Mouse (Mus musculus) kidney, adult 18-20 months (tissue): ENCODE measurements around the gene Dnaja3.
"Not testable (repeated sequence)": the region's sequence is repeated elsewhere in the genome, so short reads cannot be mapped to it uniquely, and the experiment has no call there.

Experiments used
- DNase-seq: peaks from one replicate; pipeline ENCODE4 v3.0.0; 2021

Gene Dnaja3

DNA sequence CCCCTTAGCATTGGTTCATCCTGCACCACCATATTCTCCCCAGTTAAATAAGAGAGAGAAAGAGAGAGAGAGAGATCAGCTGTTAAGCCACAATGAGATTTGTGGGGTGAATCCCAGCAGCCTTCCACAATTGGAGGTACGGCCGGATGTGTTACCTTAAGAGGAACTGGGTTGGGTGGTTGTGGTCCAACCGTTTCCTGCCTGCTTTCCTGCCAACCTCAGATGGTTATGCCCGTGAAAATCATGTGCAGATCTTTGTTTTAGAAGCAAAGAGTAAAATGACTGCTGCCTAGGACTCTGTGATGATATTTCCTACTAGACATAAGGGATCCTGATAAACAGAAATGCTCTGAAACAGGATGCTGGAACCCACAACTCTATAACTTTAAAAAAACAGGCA lies 34.3 kb downstream of the Dnaja3 start:
- DNase-seq, result no peak

DNA sequence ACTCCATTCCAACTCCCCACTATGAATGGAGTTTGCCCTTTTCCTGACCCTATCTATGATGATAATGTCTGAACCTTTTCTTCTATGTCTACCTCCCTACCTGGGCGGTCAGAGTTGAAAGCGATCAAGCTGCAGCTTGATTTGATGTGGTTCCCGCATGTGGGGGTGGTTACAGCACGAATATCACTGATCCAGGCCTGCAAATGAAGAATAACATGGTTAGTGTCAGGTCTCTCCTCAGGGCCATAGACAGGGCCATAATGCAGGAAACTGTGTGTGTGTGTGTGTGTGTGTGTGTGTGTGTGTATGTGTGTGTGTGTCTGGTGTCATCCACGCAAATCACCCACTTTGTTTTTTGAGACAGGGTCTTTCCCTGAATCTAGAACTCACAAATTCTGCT lies 37.0 kb downstream of the Dnaja3 start:
- DNase-seq, result no peak

DNA sequence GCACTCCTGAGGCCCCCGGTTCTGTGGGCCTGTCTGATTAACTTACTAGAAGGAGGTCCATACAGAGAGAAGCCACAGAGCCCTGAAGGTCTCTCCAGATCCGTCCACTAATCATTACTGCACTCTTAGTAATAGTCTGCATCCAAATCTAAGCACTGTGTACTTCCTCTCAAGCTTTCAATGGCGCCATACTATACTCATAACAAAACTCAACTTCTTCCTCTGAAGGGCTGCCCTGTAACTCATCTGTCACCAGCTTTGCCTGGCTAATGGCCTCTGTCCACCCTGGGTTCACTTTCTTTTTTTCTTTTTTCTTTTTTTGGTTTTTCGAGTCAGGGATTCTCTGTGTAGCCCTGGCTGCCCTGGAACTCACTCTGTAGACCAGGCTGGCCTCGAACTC lies 38.3 kb downstream of the Dnaja3 start:
- no peak for DNase-seq

DNA sequence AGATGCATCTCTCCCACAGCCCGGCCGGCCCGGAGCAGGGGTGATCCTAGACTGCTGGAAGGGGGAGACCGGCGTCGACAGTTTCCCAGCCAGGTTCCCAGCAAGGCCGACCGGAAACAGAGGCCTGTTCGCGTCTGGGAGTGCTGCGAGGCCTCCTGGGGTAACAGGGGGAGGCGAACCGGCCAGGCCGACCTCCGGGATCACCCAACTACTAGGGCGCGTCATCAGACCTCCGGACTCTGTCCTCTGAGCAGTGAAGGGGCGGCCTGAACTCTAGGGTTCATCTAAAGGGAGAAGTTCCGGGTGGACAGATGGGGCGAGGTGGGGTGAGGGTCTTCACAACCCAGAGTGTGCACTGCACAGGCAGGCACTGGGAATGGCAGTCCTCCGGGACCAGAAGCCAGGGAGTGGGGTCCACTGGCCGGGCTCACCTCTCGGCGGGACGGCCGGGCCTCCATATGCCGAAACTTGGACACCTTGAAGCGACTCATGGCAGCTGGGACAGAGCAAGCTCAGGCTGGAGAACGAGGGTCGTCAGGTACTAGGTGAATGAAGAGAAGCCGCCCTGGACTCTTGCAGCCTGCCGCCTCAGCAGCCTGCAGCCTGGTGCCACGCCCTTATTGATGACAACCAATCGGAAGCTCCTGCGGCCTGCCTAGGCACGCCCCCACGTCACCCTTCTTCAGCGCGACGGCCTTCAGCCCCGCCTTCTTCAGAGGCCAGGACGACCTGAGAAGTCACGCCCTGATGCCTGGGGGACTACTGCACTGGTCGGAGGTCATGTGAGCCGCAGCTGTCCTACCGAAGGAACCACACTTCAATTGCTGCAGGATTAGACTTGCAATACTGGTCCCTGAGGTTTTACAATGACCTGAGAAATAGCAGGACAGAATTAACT lies 39.6 kb downstream of the Dnaja3 start, which contains the start of gene Coro7:
TSS of gene Coro7 (minus strand) at position 657 of the 898 bp plus-strand sequence.
- DNase-seq, result peak; percentile 91

DNA sequence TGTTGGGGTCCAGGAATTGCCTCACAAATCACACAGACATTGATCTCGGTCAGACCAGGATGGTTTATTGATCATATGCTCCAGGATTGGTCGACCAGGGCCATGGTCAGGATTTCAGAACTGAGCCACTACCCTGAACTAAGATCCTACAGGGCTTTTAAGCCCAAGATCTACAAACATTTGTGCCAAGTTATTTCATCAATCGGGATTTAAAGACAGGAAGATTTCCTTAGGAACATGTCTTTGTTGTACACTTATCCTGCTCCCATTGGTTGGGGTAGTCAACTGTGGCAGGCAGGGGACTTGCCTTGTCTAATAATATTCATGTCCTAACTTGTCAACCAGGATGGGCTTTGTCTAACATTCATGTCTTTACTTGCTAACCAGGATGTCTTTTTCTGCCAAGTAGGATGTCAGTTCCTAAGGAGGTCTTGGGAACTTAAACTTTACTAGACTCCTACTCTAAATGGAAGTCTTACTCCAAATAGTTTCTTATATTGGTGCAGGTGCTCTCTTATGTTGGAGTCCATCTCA lies 41.2 kb downstream of the Dnaja3 start:
- DNase-seq, result not testable (repeated sequence)

DNA sequence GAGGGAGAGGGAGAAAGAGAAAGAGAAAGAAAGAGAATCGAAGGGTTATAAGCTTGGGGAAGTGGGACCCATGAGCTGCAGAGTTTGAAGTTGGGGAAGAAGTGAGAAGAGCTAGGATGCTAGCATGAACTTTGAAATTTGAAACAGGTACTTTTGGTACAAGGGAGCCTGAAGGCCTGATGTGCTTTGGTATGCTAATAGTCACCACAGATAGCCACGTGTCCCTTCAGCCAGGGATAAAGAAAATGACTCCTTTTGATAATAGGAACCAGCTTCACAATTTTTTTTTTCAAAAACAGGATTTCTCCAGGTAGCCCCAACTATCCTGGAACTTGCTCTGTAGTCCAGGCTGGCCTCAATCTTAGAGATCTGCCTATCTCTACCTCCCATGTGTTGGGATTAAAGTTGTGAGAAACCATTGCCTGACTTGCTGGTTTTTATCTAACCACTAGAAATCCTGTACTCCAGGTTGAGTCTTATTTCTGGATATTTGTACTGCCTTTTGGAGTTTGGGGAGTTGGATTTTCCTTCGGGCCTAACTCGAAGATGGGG lies 42.9 kb downstream of the Dnaja3 start:
- no peak for DNase-seq

DNA sequence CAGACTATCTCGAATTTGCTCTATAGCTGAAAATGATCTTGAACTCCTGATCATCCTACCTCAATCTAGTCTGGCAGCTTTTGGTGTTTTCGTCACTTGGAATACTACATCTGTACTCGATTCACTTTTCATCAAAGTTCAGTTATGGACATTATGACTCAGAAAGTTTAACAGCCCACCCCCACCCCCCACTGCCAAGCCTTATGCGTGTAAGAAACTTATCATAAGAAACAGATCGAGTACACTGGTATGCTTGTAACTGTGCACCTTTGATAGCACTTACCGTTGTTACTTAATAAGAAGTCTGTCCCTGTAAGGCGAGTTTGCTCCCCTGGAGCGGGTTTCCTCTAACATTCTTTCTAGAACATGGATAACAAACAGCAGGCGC lies 43.4 kb downstream of the Dnaja3 start:
- no peak for DNase-seq

DNA sequence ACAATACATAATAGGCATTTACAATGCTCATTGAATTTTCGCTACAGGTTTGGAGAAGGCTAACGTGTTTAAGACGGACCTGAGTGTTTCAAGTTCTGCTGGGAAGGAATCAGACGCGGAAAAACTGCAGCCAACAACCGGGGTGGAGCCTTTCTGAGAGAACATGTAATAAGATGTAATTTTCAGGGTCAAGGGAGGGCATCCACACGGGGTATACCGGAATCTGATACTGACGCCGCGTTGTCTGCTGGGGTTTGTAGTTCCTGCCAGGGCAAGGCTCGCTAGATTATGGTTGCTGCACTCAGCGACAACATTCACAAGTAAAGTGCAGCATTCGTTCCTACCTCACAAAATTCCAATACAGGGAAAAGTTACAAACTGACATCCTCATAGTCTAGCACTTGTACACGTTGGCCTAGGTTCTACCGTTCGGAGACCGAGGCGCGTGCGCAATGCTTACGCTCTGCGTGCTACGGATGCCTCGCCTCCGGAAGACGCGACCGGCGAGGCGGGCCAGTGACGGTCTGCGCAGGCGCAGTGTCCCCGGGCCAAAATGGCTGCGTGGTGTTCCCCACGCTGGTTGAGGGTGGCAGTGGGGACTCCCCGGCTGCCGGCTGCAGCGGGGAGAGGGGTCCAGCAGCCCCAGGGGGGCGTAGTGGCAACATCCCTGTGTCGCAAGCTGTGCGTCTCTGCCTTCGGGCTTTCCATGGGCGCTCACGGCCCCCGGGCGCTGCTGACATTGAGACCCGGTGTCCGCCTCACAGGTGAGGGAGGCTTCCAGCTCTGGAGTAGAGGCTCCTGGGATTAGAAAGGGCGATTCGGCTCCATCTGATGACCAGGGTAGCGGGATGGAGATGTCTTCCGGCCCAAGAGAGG lies 44.0 kb downstream of the Dnaja3 start:
- peak; percentile 97 for DNase-seq

DNA sequence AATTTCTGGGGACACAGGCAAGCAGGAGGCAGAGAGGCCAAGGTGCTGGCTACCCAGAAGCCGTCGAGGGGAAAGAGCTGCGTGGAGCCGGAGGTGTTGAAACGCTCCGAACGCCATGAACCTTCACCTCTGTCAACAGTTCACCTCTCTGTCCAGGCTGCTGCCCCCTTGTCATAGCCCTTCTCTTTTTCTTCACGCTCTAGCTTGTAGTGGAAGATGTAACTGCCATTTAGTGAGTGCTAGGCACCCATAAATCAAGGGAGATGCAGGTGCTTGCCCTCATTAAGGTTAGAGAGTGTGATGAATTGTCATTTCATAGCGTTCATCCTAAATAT lies 44.6 kb downstream of the Dnaja3 start:
- no peak for DNase-seq

DNA sequence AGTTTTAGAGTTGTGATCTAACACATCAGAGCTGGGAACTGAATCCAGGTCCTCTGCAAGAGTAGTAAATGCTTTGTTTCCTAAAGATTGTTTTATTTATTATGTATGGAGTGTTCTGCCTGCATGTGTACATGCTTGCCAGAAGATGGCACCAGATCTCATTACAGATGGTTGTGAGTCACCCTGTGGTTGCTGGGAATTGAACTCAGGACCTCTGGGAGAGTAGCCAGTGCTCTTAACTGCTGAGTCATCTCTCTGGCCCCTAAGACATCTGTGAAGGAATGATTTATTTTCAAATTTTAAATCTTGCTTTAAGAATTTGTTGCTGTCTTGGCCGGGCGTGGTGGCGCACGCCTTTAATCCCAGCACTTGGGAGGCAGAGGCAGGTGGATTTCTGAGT lies 49.6 kb downstream of the Dnaja3 start:
- DNase-seq, result not testable (repeated sequence)

DNA sequence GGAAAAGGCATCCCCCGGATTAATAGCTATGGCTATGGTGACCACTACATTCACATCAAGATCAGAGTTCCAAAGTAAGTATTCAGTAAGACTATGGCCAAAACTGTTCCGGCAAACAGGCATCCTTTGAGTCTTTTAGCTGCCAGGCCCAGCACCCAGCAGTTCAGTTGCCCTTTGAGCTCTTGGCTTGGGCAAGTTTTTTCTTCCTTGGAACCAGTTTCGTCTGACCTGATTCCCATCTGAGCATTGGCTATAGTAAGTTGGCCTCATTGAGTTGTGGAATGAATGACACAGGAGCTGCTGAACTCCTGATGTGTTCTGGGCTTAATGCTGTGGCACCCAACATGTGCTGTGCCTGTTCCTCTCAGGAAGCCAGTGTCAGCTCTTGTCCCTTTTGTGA lies 61.4 kb downstream of the Dnaja3 start:
- peak; percentile 37 for DNase-seq

DNA sequence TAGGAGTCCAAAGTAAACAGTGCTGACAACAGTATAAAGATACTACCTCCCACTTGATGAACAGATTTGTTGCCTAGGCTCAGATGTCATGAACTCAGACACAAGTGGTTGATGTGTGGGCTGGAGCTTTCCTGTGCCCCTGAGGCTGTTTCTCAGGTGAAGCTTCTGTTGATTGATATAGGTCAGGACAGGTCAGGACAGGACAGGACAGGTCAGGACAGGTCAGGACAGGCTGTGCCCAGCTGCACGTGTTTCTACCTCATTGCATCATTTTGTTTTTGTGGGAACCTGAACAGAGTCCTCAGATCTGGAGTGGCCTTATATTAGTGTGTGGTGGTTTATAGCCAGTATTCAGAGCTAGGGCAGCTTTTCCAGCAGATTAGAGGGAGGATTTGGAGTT lies 62.9 kb downstream of the Dnaja3 start:
- DNase-seq, result no peak

DNA sequence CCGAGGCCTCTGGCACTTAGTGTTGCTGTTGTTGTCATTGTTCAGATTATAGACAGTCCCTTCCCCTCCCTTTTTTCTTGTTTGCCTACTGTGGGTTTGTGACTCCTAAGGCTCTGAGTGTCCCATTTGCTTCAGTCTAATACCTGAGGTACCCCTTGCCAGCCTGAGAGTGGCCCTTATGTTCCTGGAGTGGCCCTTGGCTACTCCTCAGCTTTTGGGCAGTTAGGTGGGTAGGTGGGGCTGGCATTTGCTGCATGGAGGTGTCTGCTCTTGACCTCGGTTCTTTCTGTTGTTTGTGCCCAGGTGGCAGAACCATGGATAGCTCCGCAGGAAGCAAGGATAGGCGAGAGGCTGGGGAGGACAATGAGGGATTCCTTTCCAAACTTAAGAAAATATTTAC lies 65.8 kb downstream of the Dnaja3 start:
- no peak for DNase-seq

DNA sequence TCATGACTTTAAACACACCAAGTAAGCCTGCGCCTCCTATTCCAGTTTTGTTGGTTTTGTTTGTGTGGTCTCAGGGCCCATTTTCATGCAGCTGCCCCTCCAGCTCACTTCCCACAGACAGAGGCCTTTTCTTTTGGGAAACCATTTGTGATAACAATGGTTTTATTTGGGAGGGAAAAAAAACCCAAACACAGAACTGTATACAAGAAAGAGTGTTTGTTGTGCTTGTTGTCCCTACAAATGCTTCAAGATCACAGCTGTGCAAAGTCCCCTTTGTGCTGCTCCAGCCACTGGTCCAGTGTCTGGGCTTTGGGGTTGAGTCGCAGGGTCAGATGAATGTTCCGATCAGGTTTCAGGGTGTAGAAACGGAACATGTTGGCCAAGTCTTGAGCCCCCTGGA lies 71.4 kb downstream of the Dnaja3 start:
- DNase-seq, result no peak

DNA sequence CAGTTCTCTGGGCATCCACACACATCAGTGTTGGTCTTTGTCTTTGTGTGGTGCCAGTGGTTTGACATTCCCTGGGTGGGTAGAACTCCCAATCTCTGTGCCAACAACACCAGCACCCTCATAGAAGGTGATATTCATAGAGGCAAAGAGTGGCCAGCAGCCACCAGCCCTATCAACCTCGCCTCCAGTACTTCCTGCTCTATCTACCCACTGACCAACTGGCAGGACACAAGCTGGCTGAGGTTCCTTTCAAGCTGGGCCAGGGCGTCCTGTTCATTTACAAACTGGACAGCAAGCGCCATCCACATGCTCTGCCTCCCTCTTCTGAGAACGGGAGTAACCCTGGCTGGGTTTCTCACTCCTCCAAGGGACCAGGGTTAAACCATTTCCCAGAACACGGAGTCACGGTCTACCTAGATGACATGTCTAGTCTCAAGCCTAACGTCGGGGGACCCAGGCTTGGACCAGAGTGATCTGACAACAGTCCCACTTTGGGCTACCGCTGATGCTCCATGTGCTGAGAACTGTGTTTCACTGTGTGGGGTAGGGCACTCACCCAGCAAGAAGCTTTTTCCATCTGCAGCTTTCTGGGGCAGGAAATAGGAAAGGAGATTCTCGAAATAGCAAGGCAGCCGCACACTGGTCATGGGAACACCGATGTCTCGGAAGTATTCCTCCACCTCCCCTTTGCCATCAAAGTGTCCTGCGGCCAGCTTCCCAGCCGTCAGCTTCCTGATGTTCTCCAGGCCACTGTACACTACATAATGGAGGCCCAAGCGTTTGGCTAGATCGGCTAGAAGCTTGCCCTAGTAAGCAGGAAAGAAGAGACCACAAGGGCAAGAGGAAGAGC lies 74.3 kb downstream of the Dnaja3 start:
- DNase-seq, result no peak

DNA sequence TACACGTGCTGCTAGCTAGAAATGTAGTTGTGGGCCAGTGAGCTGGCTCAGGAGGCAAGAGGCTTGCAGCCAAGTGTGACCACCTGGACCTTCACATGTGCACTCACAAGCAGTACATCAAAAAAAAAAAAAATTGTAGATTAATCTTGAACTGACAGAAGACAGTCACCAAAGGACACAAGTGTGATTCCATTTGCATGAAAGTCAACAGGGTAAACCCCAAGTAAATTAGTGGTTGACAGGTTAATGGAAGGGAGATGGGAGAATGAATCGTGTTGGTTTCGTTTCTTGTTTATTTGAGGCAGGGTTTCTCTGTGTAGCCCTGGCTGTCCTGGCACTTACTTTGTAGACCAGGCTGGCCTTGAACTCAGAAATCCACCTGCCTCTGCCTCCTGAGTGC lies 78.1 kb downstream of the Dnaja3 start:
- DNase-seq, result no peak

DNA sequence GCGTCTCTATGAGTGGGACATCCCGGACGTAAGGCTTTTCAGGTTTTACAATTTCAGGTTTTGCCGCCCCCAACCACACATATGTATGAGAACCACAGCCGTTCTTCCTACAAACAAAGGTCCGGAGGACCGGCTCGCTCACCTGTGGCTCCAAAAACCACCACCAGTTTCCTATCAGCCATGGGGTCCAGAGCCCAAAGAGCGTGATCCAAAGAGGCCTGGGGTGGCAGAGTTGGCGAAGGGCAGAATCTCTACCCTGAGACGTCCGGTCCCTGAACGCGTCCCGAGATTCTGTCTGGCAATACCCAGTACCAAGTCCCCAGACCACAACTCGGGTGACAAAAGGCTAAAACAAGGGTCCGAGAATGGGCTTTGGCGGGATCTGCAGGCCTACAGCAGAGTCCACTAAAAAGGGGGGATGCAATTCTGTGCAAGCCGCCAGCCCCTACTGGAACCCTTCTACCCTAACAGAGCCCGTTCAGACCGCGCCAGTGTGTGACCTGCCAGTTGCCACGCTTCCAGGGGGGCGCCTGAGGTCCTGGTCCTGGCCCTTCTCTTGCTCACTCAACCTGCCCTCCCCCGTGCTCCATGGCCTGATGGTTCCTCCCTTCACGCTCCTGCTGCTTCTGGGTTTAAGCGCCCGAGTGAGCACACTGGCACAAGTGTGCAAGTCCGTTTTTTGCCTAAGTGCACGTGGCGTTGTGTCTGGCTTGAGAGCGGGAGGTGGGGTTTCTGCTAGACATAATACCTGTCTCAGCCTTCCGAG lies 79.1 kb downstream of the Dnaja3 start, which contains the start of gene Nmral1:
TSS of gene Nmral1 (minus strand) at position 604 of the 766 bp plus-strand sequence.
- DNase-seq, result peak; percentile 83

DNA sequence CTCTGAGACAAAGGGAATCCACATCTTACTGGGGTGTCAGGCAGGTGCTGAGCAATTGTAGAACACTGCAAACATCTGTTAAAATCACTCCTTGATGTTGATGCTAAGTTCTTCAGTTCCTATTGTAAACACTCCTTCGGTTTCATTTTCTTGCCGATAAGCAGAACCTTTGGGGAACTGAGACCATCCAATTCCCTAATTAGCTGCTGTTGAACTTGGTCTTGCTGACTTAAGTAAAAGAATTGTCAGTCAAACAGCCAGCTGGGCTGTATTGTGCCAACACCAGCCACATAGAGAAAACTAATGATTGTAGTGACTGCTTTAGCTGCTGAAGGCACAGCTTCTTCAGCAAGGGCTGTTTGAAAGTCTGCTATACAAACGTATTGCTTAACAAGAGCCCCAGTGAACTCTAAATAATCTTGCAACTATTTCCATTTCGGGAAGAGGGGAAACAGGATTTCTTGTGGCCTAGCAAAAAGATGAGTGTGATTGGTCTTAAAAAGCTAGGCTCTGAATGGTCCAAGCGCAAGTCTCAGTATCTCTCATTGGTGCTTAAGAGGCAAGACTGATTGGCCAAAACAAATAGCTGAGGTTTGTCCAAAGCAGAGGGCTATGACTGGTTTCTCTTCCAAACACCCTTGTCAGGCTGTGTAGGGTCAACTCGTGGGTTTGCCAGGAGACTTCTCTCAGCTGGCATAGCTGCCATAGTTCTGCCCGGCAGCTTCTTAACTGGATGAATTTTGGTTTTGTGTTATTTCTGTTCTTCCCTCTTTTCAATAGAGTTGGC lies 82.5 kb downstream of the Dnaja3 start:
- no peak for DNase-seq

DNA sequence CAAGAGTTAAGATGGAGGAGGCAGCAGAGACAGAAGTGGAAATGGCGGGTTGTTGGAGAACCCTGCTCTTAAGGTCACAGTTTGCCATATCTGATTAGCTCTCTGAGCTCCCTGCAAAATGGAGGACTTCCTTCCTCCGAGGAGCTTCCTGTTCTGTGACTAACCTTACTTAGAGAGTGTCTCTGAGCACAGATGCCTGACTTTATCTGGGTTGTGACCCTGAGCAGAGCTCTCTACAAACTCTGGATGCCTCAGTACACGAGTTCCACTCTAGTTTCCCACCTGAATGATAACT lies 83.1 kb downstream of the Dnaja3 start:
- DNase-seq, result no peak

DNA sequence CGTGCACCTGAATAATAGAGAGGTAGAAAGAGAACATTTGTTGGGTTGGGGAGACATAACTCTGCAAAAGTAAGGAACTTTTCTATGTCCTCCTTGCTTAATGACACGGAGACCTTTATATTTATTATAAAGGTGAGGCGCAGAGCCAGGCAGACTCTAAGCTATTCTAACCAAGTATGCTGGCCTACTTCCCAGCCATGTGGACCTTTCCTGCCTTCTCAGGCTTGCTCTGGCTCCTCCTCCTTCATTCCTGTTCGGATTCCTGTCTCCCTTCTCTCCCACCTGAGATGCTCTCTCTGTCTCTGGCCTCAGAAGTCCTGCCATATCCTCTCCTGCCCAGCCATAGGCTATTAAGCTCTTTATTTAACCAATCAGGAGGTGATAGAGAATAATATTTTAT lies 85.5 kb downstream of the Dnaja3 start:
- peak; percentile 20 for DNase-seq
